Mouse (Mus musculus) lung, postnatal 10 days (tissue): ENCODE measurements at regions not wholly inside any gene's neighbourhood (a gene's known extent, or its start where the extent isn't known, plus 50 kb on each side); places are given as distances from the start of the nearest gene placed in this dataset.
"Not testable (repeated sequence)": the region's sequence is repeated elsewhere in the genome, so short reads cannot be mapped to it uniquely, and the experiment has no call there.

Experiments used
- DNase-seq: peaks from one replicate; pipeline ENCODE4 v3.0.0; 2021

GRCm38 (mm10) chr12:23216521-23216920, 563.5 kb downstream of the Gm10330 start:
- not testable (repeated sequence) for DNase-seq

- DNase-seq: peak; percentile 32
These were observed 590.5 kb downstream of the Gm10330 start for GRCm38 (mm10) chr12:23189546-23189945.

- DNase-seq: not testable (repeated sequence)
These were observed 591.0 kb downstream of the Gm10330 start for GRCm38 (mm10) chr12:23189110-23189509.
